In the genomic region with DNA sequence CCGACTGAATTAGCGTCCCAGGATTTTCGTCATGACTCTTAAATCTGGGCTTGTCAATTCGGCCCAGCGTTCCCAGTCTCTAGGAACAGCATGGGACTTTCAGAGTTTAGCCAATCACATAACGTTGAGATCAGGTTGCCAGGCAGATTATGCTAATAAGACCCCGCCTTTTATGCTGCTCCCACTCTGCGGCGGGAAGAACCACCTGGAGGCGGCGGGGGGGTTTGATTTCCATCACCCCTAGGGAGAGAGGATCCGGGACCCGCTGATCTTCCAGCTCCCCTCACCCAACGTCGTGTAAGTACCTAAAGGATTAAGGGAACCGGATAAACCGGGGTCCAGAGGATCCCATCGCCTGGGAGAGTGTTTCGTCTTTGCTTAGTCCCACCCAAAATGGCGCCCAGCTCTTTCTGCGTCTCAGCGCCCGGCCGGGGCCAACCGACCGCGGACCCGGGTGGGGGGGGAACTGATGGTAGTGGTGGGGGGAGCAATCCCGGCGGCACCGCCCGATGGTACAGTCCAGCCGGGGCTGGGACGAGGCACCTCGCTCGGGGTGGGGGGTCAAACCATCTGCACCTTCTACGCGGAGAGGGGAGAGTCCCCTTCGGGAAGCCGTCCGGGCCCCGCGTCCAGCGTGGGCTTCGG, we compare ENCODE assay signal across 8 mouse cellular contexts. TPM values are rescaled to one million over a fixed set of nuclear protein-coding genes. Genes with fewer than 3 reads are reported as not detected.
A peak's percentile ranks its signal among the peaks of the same experiment; 100 is the strongest.
DNase-seq lines count a peak whose midpoint lies in the region; ATAC-seq lines count a peak whose summit lies in the region.

A gene (plus strand): TSS at position 173 of the 645 bp plus-strand sequence.

- H3K9ac ChIP-seq in hindbrain, embryonic 16.5 days (ENCODE audit: low read depth, low read length): peak within 1 kb of the TSS; percentile 94

- peak within 1 kb of the TSS; percentile 63 for H3K4me3 ChIP-seq in hindbrain, embryonic 16.5 days (ENCODE audit: low read length)

- under 1% methylated on average over 37 of the region's 45 CpGs for WGBS in hindbrain, embryonic 16.5 days

- peak within 1 kb of the TSS; percentile 100 for H3K27ac ChIP-seq in hindbrain, embryonic 16.5 days (ENCODE audit: low read depth, low read length)

- DNase-seq in T-cell, adult 2 months (ENCODE audit: low spot score): peak; percentile 89
- DNase-seq in cerebellum, postnatal 36 days: peak; percentile 97
- DNase-seq in gastrocnemius, adult 18-20 months (ENCODE audit: low spot score): peak; percentile 97
- DNase-seq in left cerebral cortex, adult 18-20 months (ENCODE audit: low spot score in 2 of 2): peak; percentile 93
- DNase-seq in right cerebral cortex, adult 2 months (ENCODE audit: low spot score in 2 of 2): peak; percentile 96 to 98
- DNase-seq in urinary bladder, postnatal 14 days (ENCODE audit: low spot score): peak; percentile 94

- no peaks in the 10 kb centered on the region for H3K27me3 ChIP-seq in hindbrain, embryonic 16.5 days (replicated peaks; ENCODE audit: control insufficient read depth, insufficient read depth, low read length)

- H3K4me2 ChIP-seq in hindbrain, embryonic 16.5 days (ENCODE audit: low read length): peak within 1 kb of the TSS; percentile 89

- no peaks in the 10 kb centered on the region for H3K9me3 ChIP-seq in hindbrain, embryonic 16.5 days (ENCODE audit: control insufficient read depth, low read length)

- ATAC-seq in hindbrain, embryonic 16.5 days: peak; percentile 95
- ATAC-seq in megakaryocyte, adult 5-6 weeks (ENCODE audit: poor library complexity, severe bottlenecking): peak; percentile 79

- peaks cover 18% of the 10 kb centered on the region for H3K4me1 ChIP-seq in hindbrain, embryonic 16.5 days (ENCODE audit: control insufficient read depth, insufficient read depth, low read depth, low read length)

- H3K36me3 ChIP-seq in hindbrain, embryonic 16.5 days (ENCODE audit: control insufficient read depth, insufficient read depth, low read length): no peaks in the 10 kb centered on the region

RNA-seq across cellular contexts. Expression of the gene that starts here (rescaled TPM):
- 1 to 10 TPM; 3.7 to 4.1 TPM for total RNA-seq in gastrocnemius, adult 18-20 months (2021)
- polyA plus RNA-seq in hindbrain, embryonic 16.5 days (2015; fragmentation: Nextera tagmentation; extraction: Ambion mirVana): 7.0 and 8.2 TPM in 2 replicates
- total RNA-seq in left cerebral cortex, adult 18-20 months (2021): 10 to 100 TPM; 20.4 to 20.7 TPM
- 10.4 and 13.3 TPM in 2 replicates for total RNA-seq in megakaryocyte, adult 5-6 weeks (2015)
- 8.3 and 9.4 TPM in 2 replicates for total RNA-seq in megakaryocyte, adult 5-6 weeks (2017)

Comparison
In these comparisons a context has a peak if more than half of its experiments do, and no peak if none do; other contexts are left out.
1. Peak in every context shown above with its lines: DNase-seq, ATAC-seq, H3K4me3 ChIP-seq and H3K27ac ChIP-seq.